Mouse (Mus musculus) G1E (cell line): ENCODE measurements around the gene Rnf223. TPM values are rescaled to one million over a fixed set of nuclear protein-coding genes. Genes with fewer than 3 reads are reported as not detected.

Experiments used
- ATAC-seq: 2 replicates; pipeline ENCODE4 v1.8.0; 2016; ENCODE audit warnings: mild to moderate bottlenecking; ENCODE audit not compliant: insufficient number of reproducible peaks, poor library complexity, low FRiP score, severe bottlenecking; ENCODE audit errors: extremely low read depth
- DNase-seq: peaks from one replicate; pipeline ENCODE4 v3.0.0; 2012; ENCODE audit warnings: low spot score
- H3K27me3 ChIP-seq: 2 replicates; pipeline ENCODE4 v1.6.1; 2012; ENCODE audit warnings: mild to moderate bottlenecking, low read length, inconsistent platforms; ENCODE audit not compliant: insufficient read depth
- H3K36me3 ChIP-seq: replicated peaks from 2 replicates; pipeline ENCODE3; 2012; ENCODE audit warnings: mild to moderate bottlenecking, inconsistent platforms
- H3K4me1 ChIP-seq: 2 replicates; pipeline ENCODE4 v1.6.1; 2012; ENCODE audit warnings: low read depth, low read length, inconsistent platforms, mixed read lengths; ENCODE audit not compliant: insufficient read depth
- H3K4me3 ChIP-seq: 2 replicates; pipeline ENCODE4 v1.5.1; 2012; ENCODE audit warnings: low read depth, mild to moderate bottlenecking, inconsistent platforms, low read length, moderate library complexity, mixed read lengths
- H3K9me3 ChIP-seq: replicated peaks from 2 replicates; pipeline ENCODE4 v1.6.1; 2012; ENCODE audit warnings: inconsistent platforms
- CTCF ChIP-seq: IDR thresholded peaks from 2 replicates; pipeline ENCODE4 v1.5.1; 2012; ENCODE audit warnings: low read depth, low read length, inconsistent platforms, mixed read lengths
- GATA1 ChIP-seq: IDR thresholded peaks from 2 replicates; pipeline ENCODE4 v1.6.1; 2012; ENCODE audit warnings: borderline replicate concordance, low read length, inconsistent platforms, mixed read lengths
- GATA2 ChIP-seq: IDR thresholded peaks from 2 replicates; pipeline ENCODE4 v1.6.1; 2012; ENCODE audit warnings: low read depth, low read length, inconsistent platforms, borderline replicate concordance
- POLR2AphosphoS5 ChIP-seq: IDR thresholded peaks from 2 replicates; pipeline ENCODE4 v1.6.1; 2012; ENCODE audit warnings: low read depth, low read length, inconsistent platforms; ENCODE audit not compliant: insufficient replicate concordance
- TAL1 ChIP-seq: conservative IDR thresholded peaks from 2 replicates; pipeline ENCODE4 v1.6.1; 2012; ENCODE audit warnings: low read depth, low read length, inconsistent platforms, mixed read lengths
- polyA plus RNA-seq: library from polyadenylated mRNA; stranded (reverse); fragments of >175 nt; gene quantifications from 2 replicates; pipeline ENCODE4 v1.2.3, GENCODE M21; 2012
- total RNA-seq, 2 experiments: library from RNA; stranded (forward) in 1 of 2; stranded (reverse) in 1 of 2; fragments of 200-1000 nt in 1 of 2; fragments of >200 nt in 1 of 2; fragmentation: Nextera tagmentation in 1 of 2; gene quantifications; 2 replicates each; pipeline ENCODE4 v1.2.3; 2014 to 2017

Gene Rnf223
- total and polyA plus RNA-seq, 3 experiments, result 0.11 to 2.3 (median 0.16) TPM

DNA sequence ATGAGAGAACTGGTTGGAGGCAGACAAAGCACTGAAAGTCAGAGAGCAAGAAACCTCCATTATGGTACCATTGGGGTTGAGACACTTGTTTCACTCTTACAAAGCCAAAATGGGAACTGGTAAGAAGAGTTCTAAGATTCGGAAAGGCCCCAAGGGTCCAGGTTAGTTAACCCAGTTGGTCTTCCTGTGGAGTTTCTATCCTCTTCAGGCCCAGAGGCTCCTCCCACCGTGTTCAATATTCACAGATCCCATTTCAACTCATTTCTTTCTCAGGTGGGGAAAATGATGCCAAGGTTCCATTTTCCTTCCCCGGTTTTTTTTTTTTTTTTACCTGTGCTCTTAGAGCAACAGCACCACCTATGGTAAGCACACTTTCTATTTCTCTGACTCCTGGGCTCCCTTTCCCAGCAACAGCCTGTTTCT lies 28.8 kb upstream of the Rnf223 start:
- H3K4me3 ChIP-seq, result no peak overlapping the region
- H3K4me1 ChIP-seq, result no peaks in the 10 kb centered on the region
- H3K36me3 ChIP-seq, result no peaks in the 10 kb centered on the region
- peaks cover 2% of the 10 kb centered on the region; the same call in 1 of the 2 replicates for H3K27me3 ChIP-seq
- no peaks in the 10 kb centered on the region for H3K9me3 ChIP-seq
- no peak for TF ChIP-seq POLR2AphosphoS5
- no peak for TF ChIP-seq CTCF
- no peak for TF ChIP-seq TAL1
- no peak for TF ChIP-seq GATA1
- no peak for TF ChIP-seq GATA2
- DNase-seq (no peak), ATAC-seq (no peak; the same call in 1 of the 2 replicates)

DNA sequence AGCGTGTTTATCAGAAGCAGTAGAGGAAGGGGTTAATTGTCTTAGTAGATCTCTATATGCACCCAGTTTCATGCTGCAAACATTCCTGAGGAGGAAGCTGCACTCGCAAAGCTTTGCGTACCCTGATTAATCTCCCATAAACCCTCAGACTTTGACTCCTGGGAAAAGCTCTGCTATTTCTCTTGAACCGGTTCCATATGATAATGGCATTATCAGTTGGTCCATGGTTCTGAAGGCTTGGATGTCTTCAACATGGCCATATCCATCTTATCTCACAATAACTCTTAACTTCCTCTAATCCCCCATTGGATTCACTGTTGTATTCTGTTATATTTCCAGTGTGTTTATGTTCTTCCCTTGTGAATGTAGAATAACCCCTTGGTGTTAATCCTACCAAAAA lies 27.0 kb upstream of the Rnf223 start:
- Histone ChIP-seq H3K4me3 (no peak overlapping the region), H3K36me3 (no peaks in the 10 kb centered on the region), H3K27me3 (peaks cover 2% of the 10 kb centered on the region; the same call in 1 of the 2 replicates), H3K9me3 (no peaks in the 10 kb centered on the region), H3K4me1 (no peaks in the 10 kb centered on the region)
- DNase-seq, result no peak
- TF ChIP-seq POLR2AphosphoS5, result no peak
- no peak for ATAC-seq

DNA sequence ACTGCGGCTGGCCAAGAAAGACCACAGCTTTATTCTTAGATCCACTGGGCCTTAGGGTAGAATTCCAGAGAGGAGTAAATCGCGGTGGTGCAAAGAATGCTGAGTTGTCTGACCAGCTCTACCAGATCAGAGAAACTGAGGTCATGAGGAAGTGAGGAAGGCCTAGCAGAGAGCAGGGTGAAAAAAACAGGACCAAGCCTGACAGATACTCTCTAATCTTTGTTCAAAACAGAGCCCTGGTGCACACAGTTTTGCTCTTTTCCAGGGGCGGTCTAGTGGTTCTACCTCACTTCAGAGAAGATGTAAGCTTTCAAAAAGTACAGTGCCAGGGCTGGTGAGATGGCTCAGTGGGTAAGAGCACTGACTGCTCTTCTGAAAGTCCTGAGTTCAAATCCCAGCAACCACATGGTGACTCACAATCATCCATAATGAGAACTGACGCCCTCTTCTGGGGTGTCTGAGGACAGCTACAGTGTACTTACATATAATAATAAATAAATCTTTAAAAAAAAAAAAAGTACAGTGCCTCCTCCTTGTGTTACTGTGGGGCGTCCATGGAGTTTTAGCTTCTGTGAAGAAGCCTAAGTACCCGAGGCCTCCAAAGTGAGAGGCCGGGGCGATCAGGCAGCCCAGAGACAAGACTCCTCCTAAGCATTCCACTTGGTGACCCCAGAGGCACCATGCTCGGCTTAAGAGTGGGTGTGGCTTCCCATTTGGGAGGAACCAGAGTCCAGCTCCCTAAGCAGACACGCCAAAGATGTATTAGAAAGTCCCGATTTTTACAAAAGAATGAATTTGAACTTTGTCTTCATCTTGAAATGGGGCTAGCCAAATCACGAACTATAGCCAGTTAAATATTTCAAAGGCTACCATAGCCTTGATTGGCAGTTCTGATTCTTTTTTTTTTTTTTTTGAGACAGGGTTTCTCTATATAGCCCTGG lies 21.4 kb upstream of the Rnf223 start:
- no peak for TF ChIP-seq GATA2
- TF ChIP-seq GATA1, result no peak
- no peaks in the 10 kb centered on the region for H3K9me3 ChIP-seq
- DNase-seq (no peak), ATAC-seq (peak; percentile 18; the same call in 1 of the 2 replicates)
- H3K36me3 ChIP-seq, result peaks cover 22% of the 10 kb centered on the region
- H3K27me3 ChIP-seq, result no peaks in the 10 kb centered on the region
- H3K4me3 ChIP-seq, result peak overlapping the region; percentile 95
- H3K4me1 ChIP-seq, result peaks cover 31% of the 10 kb centered on the region

DNA sequence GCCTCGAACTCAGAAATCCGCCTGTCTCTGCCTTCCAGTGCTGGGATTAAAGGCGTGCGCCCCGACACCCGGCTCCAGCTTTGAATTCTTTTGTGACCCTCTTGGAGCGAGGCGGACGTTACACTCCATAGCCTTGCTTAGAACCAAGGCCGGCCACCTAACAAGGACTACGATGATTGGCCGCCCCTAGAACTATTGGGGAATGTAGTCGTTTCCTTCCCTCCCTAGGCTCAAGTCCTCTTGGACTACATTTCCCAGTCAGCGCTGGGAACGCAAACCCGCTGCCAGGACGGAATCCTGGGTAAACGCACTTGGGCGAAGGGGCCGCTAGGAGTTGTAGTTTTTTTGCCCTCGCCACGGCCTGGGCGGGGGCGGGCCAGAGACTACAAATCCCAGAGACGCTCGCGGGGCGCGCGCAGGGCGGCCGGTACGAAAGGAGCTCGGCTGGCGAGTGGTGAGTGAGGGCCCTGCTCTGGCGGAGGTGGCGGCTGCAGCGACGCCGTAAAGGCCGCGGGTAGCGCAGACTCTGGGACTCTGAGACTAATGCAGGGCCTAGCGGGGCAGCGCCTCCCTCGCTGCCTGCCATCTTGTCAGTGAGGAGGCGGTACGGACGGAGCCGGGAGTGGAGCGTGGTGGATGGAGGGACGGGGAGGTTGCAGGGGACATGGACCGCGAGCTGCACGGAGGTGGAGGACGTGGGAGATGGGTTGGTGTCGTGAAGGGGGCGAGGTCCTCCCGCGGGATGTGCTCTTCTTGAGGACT lies 20.6 kb upstream of the Rnf223 start, which contains the start of gene 9430015G10Rik:
TSS of gene 9430015G10Rik (plus strand) at position 413 of the 762 bp plus-strand sequence.
- H3K4me3 ChIP-seq, result peak within 1 kb of the TSS; percentile 95
- H3K27me3 ChIP-seq, result no peaks in the 10 kb centered on the region
- peaks cover 26% of the 10 kb centered on the region for H3K36me3 ChIP-seq
- TF ChIP-seq GATA2 (no peak), GATA1 (no peak)
- ATAC-seq (peak; percentile 96), DNase-seq (peak; percentile 96)
- no peaks in the 10 kb centered on the region for H3K9me3 ChIP-seq
- H3K4me1 ChIP-seq, result peaks cover 31% of the 10 kb centered on the region

DNA sequence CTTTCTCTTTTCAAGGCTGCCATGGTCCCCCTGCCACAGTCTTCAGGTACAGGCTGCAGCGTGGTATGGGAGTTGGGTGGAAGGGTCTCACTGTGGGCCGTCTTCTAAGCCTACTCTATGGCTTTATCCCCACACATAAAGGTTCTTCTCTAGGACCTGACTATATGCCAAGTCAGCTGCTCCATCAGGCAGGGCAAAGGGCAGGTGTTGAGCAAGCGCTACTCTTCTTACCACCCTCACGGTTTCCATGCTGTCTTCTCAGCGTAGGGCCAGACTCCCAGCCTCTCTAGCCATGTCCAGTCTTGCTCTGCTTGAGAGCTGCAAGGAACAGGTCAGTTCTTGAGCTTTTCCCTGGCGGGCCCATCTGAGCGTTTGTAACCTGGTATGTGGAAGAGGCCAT lies 6.2 kb upstream of the Rnf223 start:
- Histone ChIP-seq H3K4me1 (peaks cover 14% of the 10 kb centered on the region), H3K27me3 (no peaks in the 10 kb centered on the region), H3K4me3 (no peak overlapping the region), H3K9me3 (no peaks in the 10 kb centered on the region), H3K36me3 (peaks cover 82% of the 10 kb centered on the region)
- no peak for ATAC-seq
- TF ChIP-seq GATA2 (no peak), POLR2AphosphoS5 (no peak), GATA1 (no peak), TAL1 (no peak), CTCF (no peak)
- no peak for DNase-seq

DNA sequence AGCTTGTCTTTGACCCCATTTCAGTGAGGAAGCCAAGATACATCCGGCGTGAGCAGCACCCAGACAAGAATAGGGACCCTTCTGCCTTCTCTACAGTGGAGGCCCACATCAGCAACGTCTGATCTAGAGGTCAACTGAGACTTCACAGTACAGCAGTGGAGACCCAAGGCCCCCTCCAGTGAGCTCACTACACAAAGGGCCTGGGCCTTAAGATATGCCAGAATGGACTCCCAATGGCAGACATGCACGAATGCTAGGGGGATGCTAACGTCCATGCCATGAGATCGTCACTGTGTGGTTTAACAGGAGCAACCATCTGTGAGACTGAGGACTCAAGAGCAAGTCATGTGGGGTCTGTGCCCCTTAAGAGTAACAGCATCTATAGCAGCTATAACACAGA lies 4.9 kb upstream of the Rnf223 start:
- H3K4me1 ChIP-seq, result peaks cover 14% of the 10 kb centered on the region
- no peaks in the 10 kb centered on the region for H3K27me3 ChIP-seq
- DNase-seq, result no peak
- H3K9me3 ChIP-seq, result no peaks in the 10 kb centered on the region
- H3K36me3 ChIP-seq, result peaks cover 69% of the 10 kb centered on the region
- no peak for TF ChIP-seq POLR2AphosphoS5
- no peak for TF ChIP-seq CTCF
- TF ChIP-seq TAL1, result no peak
- TF ChIP-seq GATA1, result no peak
- TF ChIP-seq GATA2, result no peak
- no peak overlapping the region for H3K4me3 ChIP-seq
- ATAC-seq, result no peak
